ENCODE assay signal across 18 mouse cellular contexts in genomic region chr8:106516581-106516980, GRCm38 (mm10). TPM values are rescaled to one million over a fixed set of nuclear protein-coding genes. Genes with fewer than 3 reads are reported as not detected.
A peak's percentile ranks its signal among the peaks of the same experiment; 100 is the strongest.
DNase-seq lines count a peak whose midpoint lies in the region; ATAC-seq and TF ChIP-seq lines count a peak whose summit lies in the region.
"Had no signal": no experiment of that assay in that cellular context is flagged by ENCODE, and none has a peak within 500 bp of the region (broad histone marks: within the 10 kb centered on the region; RNA-seq: fewer than 3 reads in every experiment).

No protein-coding gene starts in this region.

- no peaks in the 10 kb centered on the region for H3K27me3 ChIP-seq in kidney, embryonic 15.5 days
- H3K27me3 ChIP-seq in limb, embryonic 11.5 days (ENCODE audit: control insufficient read depth, insufficient read depth, low read length), result no peaks in the 10 kb centered on the region

- no peak overlapping the region for H3K4me2 ChIP-seq in kidney, embryonic 15.5 days
- H3K4me2 ChIP-seq in limb, embryonic 11.5 days (ENCODE audit: low read depth, severe bottlenecking), result no peak overlapping the region
- H3K4me2 ChIP-seq: liver, embryonic 15.5 days had no signal

- ATAC-seq in kidney, embryonic 15.5 days (replicated peaks; ENCODE audit: low FRiP score), result no peak; the same call in 1 of the 2 replicates
- ATAC-seq in limb, embryonic 11.5 days (ENCODE audit: insufficient number of reproducible peaks, low FRiP score, low TSS enrichment, low read depth), result peak; percentile 33; the same call in 1 of the 2 replicates
- ATAC-seq: forebrain, embryonic 14.5 days had no signal

- H3K9ac ChIP-seq in kidney, embryonic 15.5 days, result no peak overlapping the region
- no peak overlapping the region for H3K9ac ChIP-seq in limb, embryonic 11.5 days (ENCODE audit: low read length)
- H3K9ac ChIP-seq: liver, embryonic 15.5 days had no signal

- 0 out of 2 replicates have a peak overlapping the region, but pooled peaks have one; percentile 46 for H3K27ac ChIP-seq in kidney, embryonic 15.5 days
- H3K27ac ChIP-seq in limb, embryonic 11.5 days (replicated peaks; ENCODE audit: low read depth, low read length), result no peak overlapping the region
- no peak overlapping the region for H3K27ac ChIP-seq in layer of hippocampus, adult 2 months
- H3K27ac ChIP-seq: liver, embryonic 15.5 days had no signal

- TF ChIP-seq CTCF in layer of hippocampus, adult 2 months (conservative IDR thresholded peaks at IDR 0.05), result no peak

- no peak overlapping the region for H3K4me3 ChIP-seq in kidney, embryonic 15.5 days (replicated peaks)
- no peak overlapping the region for H3K4me3 ChIP-seq in limb, embryonic 11.5 days (ENCODE audit: low read depth, low read length)
- H3K4me3 ChIP-seq in layer of hippocampus, adult 2 months, result no peak overlapping the region
- H3K4me3 ChIP-seq: liver, embryonic 15.5 days had no signal

- peaks cover 60% of the 10 kb centered on the region for H3K4me1 ChIP-seq in kidney, embryonic 15.5 days
- peaks cover 20% of the 10 kb centered on the region for H3K4me1 ChIP-seq in limb, embryonic 11.5 days (ENCODE audit: control insufficient read depth, insufficient read depth, low read length)
- H3K4me1 ChIP-seq: liver, embryonic 15.5 days had no signal

- no peaks in the 10 kb centered on the region for H3K36me3 ChIP-seq in kidney, embryonic 15.5 days
- no peaks in the 10 kb centered on the region for H3K36me3 ChIP-seq in limb, embryonic 11.5 days (ENCODE audit: control insufficient read depth, insufficient read depth, low read length)
- H3K36me3 ChIP-seq: liver, embryonic 15.5 days had no signal

- H3K9me3 ChIP-seq in kidney, embryonic 15.5 days (replicated peaks), result no peaks in the 10 kb centered on the region
- H3K9me3 ChIP-seq in limb, embryonic 11.5 days (ENCODE audit: control insufficient read depth, low read length), result no peaks in the 10 kb centered on the region
- H3K9me3 ChIP-seq: liver, embryonic 15.5 days had no signal

- 31% methylated on average over 2 of the region's 2 CpGs for WGBS in kidney, embryonic 15.5 days
- WGBS in limb, embryonic 11.5 days, result 24% methylated on average over 2 of the region's 2 CpGs

- DNase-seq in embryo, embryonic 11 days, result peak; percentile 48
- no peak for DNase-seq in embryo, embryonic 9.5 days (ENCODE audit: extremely low spot score)
- no peak for DNase-seq in kidney, adult 9 months
- peak; percentile 26 for DNase-seq in ZHBTc4 (ENCODE audit: low read depth, low spot score)
- peak; percentile 48 for DNase-seq in limb, embryonic 11.5 days (ENCODE audit: low spot score)
- no peak for DNase-seq in layer of hippocampus, adult 2 months (ENCODE audit: low spot score in 2 of 2)
- DNase-seq in layer of hippocampus, adult 9-10 months (ENCODE audit: low spot score), result no peak
- DNase-seq: adrenal gland, postnatal 14 days; B cell, adult 2 months; cerebellum, adult 11 months; gastrocnemius, postnatal 25 days; retina, postnatal 1 day had no signal

RNA-seq across cellular contexts. Expression of gene Cdh3, which starts 5.9 kb away (rescaled TPM):
- polyA plus RNA-seq in kidney, embryonic 15.5 days (2015; fragmentation: Nextera tagmentation; extraction: Ambion mirVana), result 29.7 and 33.5 TPM in 2 replicates
- polyA plus RNA-seq in limb, embryonic 11.5 days (2014; fragmentation: Nextera tagmentation; extraction: Ambion mirVana), result 28.5 and 40.7 TPM in 2 replicates
- not detected for total RNA-seq in layer of hippocampus, adult 2 months (2021)
- total RNA-seq: megakaryocyte-erythroid progenitor cell, adult 5-6 weeks had no signal

RNA-seq across cellular contexts. Expression of gene 6030452D12Rik, which starts 16.3 kb away (rescaled TPM):
- polyA plus RNA-seq in kidney, embryonic 15.5 days (2015; fragmentation: Nextera tagmentation; extraction: Ambion mirVana), result not detected in 2 replicates
- not detected in 2 replicates for polyA plus RNA-seq in limb, embryonic 11.5 days (2014; fragmentation: Nextera tagmentation; extraction: Ambion mirVana)
- not detected for total RNA-seq in layer of hippocampus, adult 2 months (2021)
- total RNA-seq: adrenal gland, postnatal 14 days; gastrocnemius, postnatal 25 days; left cerebral cortex, adult 8-10 months; megakaryocyte-erythroid progenitor cell, adult 5-6 weeks had no signal
- polyA plus RNA-seq: embryonic facial prominence, embryonic 11.5 days; forebrain, embryonic 14.5 days; liver, embryonic 15.5 days had no signal

RNA-seq across cellular contexts. Expression of gene Gm10073, which starts 56.7 kb away (rescaled TPM):
- polyA plus RNA-seq in kidney, embryonic 15.5 days (2015; fragmentation: Nextera tagmentation; extraction: Ambion mirVana), result 9.9 and 11.7 TPM in 2 replicates
- polyA plus RNA-seq in limb, embryonic 11.5 days (2014; fragmentation: Nextera tagmentation; extraction: Ambion mirVana), result 4.4 and 5.7 TPM in 2 replicates
- total RNA-seq in layer of hippocampus, adult 2 months (2021), result 10 to 100 TPM; 90.4 to 97.5 TPM

Comparison
In these comparisons a context has a peak if more than half of its experiments do, and no peak if none do; other contexts are left out.
1. DNase-seq: peak in embryo, embryonic 11 days (single experiment), ZHBTc4 (single experiment) and limb, embryonic 11.5 days (single experiment); none in embryo, embryonic 9.5 days (single experiment), kidney, adult 9 months (single experiment), layer of hippocampus, adult 2 months (0 of 2) and layer of hippocampus, adult 9-10 months (single experiment).